Mouse (Mus musculus) large intestine, adult 2 months (tissue): ENCODE data around the gene Ankrd33b. TPM values are rescaled to one million over a fixed set of nuclear protein-coding genes. Genes with fewer than 3 reads are reported as not detected.

ENCODE experiments used
- DNase-seq: peaks from one replicate; pipeline ENCODE4 v3.0.0-alpha.2; 2012; ENCODE audit warnings: low read depth, low spot score
- WGBS: fragments of 180-500 bp; shearing (Covaris S2); methylation state at CpG from one replicate; pipeline ENCODE4 v1.1.7; 2018; 5-methylcytosine and 5-hydroxymethylcytosine counted together
- polyA plus RNA-seq: library from polyadenylated mRNA; depleted of rRNA; stranded (reverse); fragments of >200 nt; gene quantifications from 2 replicates; pipeline ENCODE4 v1.2.3, GENCODE M21; 2012; rRNA removed

Ankrd33b gene
- polyA plus RNA-seq, 1 experiment, result 0.21 TPM

DNA sequence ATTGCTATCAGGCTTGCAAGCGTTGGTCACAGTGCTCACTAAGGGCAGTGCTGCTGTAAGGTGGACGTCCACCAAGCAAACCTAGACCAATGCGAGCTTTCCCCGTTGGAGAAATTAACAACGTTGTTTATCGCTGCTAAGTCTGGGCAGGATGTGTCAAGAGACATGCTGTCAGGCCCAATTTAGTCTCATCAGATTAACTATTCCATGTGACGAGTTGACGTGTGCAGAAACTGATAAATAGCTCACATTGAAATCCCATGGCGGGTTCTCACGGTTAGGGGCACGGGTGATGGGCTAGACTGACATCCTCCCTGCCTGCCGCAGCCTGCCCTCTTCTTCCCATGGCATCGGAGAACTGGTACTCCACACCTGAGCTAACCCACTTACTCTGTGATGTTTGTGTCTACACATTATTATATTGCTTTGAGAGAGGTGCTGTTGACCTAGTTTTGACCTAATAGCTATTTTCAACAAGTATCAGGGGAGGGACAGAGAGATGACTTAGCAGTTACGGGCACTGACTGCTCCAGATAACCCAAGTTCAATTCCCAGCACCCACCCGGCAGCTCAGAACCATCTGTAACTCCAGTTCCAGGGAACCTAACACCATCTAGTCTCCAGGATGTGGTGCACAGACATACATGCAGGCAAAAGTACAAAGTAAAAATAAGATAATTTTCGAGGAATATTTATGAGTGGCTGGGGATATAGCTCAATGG is 114.8 kb downstream of the Ankrd33b start:
- 92% methylated on average over 16 of the region's 16 CpGs for WGBS
- no peak for DNase-seq

DNA sequence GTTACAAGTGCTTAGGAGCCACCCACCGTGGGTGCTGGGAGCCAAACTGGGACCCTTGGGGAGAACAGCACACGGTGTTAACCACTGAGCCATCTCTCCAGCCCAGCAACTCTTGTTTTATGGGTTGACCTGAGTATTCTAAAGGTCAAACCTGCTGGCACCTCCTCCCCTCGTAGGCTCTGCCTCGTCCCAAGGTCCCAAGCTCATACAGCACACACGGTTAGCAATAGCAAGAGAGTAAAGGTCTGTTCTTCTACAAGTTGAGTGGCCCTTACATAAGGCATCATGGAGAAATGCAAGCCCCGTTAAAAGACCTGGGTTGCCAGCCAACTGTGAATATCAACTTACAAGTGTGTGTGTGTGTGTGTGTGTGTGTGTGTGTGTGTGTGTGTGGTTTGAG is 116.3 kb downstream of the Ankrd33b start:
- WGBS, result 73% methylated on average over 6 of the region's 6 CpGs
- DNase-seq, result no peak

DNA sequence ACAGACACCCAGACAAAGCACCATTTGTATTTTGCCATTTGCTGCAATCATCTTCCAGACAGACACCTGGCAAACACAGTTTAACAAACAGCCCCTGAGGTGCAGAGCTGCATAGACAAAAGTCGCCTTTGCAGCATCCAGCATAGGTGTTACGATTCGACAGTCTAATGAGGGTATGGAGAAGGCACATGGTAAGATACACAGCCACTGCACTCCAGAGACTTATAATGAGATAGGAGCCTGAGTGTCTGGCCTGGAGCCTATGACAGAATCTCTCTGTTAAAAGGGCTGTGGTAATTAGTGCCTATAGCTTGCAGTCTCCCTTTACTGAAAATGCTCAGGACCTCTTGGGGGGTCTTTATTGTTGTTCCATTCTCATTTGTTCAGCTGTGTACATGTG is 116.8 kb downstream of the Ankrd33b start:
- no peak for DNase-seq
- 93% methylated on average over 3 of the region's 3 CpGs for WGBS

DNA sequence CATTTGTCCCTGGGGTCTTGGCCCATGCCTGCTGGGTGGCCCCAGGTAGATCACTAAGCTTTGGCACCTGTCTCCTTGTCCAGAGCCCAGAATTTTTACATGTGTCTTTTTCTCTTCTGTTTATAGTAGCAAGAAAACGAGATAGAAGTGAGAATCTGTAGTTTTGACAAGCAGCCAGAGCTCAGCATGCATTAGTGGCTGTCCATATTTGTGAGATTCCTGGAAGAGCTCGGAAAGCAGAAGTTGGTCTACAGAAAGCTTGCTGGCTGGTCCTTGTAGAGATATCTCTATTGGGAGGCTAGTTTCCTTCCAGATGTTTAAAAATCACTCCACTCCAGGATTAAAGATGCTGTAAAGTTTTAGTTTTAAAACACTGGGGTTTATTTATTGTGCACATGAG is 117.5 kb downstream of the Ankrd33b start:
- WGBS, result 62% methylated on average over 2 of the region's 2 CpGs
- no peak for DNase-seq

DNA sequence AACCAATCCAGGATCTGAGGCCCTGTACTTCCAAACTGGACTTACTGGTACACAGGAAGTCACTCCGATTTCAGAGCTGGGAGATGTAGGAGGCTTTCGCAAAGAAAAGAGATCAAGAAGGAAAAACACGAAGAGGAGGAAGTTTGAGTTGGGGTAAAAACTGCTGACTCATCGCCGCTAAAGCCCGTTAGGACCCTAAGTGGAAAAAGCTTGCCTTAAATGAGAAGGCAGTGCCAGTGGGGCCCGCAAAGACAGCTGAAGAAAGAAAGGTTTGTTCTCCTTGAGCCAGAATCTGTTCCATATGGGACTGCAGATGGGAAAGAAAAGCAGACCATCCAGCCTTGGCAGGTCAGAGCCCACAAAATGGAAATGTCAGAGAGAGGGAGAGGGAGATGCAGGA is 118.6 kb downstream of the Ankrd33b start:
- no peak for DNase-seq

DNA sequence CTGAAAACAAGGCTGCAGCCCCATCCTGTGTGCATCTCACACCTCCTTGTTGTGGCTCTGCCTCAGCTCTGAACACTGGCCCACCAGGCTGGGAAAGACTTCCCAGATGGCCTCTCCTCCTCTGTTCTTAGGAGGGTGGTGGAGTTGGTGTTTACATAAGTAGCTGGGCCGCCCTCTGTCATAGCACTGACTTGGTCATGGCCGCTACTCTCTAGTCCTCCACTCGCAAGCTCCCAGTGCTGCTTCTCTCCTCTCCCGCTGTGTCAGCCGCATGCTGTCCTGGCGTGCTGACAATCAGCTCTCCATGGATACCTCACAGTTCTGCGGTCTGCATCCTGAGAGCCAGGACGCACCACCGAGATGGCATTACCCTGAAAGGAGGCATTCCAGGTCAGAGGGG is 120.5 kb downstream of the Ankrd33b start:
- WGBS, result 81% methylated on average over 9 of the region's 9 CpGs

More for the DNA sequence above, 118.6 kb downstream of the Ankrd33b start:
- WGBS, result 77% methylated on average over 7 of the region's 7 CpGs

DNA sequence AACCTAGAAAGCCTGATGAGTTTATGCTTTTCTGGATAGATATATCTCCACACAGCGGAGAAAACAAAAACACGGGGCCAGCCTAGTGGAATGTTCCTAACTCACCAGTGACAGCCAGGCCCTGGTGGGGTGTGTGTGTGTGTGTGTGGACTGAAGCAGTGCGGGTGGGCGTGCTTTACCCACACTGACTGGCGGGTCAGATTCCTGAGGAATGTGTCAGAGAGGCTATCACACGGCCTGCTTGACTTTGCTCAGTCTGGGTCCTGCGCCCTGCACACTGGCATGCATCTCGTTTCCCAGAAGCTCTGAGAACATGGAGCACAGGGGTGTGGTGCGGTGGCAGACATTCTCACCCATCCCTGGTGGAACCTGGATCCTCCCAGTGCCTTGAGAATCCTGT is 121.6 kb downstream of the Ankrd33b start:
- 64% methylated on average over 9 of the region's 9 CpGs for WGBS
- no peak for DNase-seq

More for the DNA sequence above, 120.5 kb downstream of the Ankrd33b start:
- DNase-seq, result no peak

DNA sequence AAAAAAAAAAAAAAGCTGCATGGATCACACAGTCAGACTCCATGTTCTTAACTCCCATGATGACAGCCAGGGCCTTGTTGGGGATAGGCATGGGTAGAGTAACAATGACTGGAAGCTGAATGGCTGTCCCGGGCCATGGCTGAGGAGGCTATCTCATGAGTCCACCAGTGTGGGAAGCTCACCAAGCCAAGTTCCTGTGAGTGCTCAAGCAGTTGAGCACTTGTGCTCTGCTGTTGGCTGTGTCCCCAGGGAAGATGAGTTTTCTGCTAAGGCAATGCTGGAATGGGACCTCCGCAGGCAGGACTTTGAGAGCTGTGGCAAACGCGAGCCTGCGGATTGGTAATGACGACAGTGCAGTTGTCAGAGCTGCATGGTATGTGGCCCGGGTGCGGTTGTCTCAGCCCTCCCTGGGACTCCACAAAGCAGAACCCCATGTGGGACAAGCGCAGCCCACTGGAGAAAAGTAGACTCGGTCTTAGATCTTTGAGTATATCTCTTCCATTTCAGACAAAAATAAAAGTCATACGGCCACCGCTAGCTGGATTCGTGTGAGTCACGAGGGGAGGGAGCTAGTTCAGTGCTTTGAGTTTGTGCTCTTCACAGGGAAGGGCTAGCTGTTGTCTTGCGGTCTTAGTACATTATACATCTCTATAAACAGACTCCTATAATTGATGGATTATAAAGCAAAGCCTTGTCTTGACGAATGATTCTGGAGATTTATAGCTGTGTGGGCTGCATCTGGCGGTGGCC is 122.7 kb downstream of the Ankrd33b start:
- WGBS, result 86% methylated on average over 17 of the region's 17 CpGs
- DNase-seq, result no peak

DNA sequence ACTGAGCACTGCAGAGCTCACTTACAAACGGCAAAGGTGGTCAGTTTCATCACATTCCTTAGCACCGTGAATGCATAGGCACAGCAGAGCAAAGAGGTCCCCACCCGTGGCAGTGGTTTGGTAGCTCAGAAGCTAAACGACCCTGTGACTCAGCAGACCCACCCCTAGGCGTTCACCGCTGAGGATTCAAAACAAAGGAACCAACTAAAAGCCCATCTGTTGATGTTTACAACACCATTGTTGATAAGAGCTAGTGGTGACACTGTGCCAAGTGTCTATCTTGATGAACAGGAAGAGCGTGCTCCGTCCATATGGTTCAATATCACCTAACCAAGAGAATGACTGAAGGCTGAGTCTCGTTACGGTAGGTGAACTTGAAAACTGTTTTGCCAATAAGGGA is 124.3 kb downstream of the Ankrd33b start:
- 57% methylated on average over 10 of the region's 10 CpGs for WGBS
- no peak for DNase-seq

Other genes starting within 250 kb of the Ankrd33b start
- gene Dap, start 143.4 kb downstream of the Ankrd33b start, polyA plus RNA-seq, result 45.2 and 60.8 TPM in 2 replicates
- gene Ropn1l, start 86.0 kb upstream of the Ankrd33b start, polyA plus RNA-seq, result 0.33 TPM in 1 of 2 replicates, not detected in the other
- gene March6, start 163.3 kb upstream of the Ankrd33b start, polyA plus RNA-seq, result 16.0 and 43.6 TPM in 2 replicates
- gene Cmbl, start 197.7 kb upstream of the Ankrd33b start, polyA plus RNA-seq, result 97.1 and 191 TPM in 2 replicates
- 91.9 and 111 TPM in 2 replicates for gene Cct5, start 234.1 kb upstream of the Ankrd33b start, polyA plus RNA-seq
- gene Fam173b, start 234.1 kb upstream of the Ankrd33b start, polyA plus RNA-seq, result 5.1 and 8.7 TPM in 2 replicates